Mouse (Mus musculus) intestine, embryonic 16.5 days (tissue): ENCODE measurements around the gene Gm15056. TPM values are rescaled to one million over a fixed set of nuclear protein-coding genes. Genes with fewer than 3 reads are reported as not detected.

Experiments
- ATAC-seq: fragments of 200-750 bp; cut with Nextera tagmentation; 2 replicates; pipeline ENCODE4 v1.8.0; 2017; ENCODE audit warnings: moderate TSS enrichment, moderate library complexity
- H3K27ac ChIP-seq: fragments of 300-500 bp; sonication (generic); 2 replicates; pipeline ENCODE4 v1.5.1; 2014; ENCODE audit warnings: mild to moderate bottlenecking, low read length
- H3K27me3 ChIP-seq: fragments of 300-500 bp; sonication (generic); replicated peaks from 2 replicates; pipeline ENCODE4 v1.6.1; 2014; ENCODE audit warnings: low read length, control low read depth, mixed read lengths; ENCODE audit not compliant: control insufficient read depth, insufficient read depth
- H3K36me3 ChIP-seq: fragments of 300-500 bp; sonication (generic); 2 replicates; pipeline ENCODE4 v1.6.1; 2014; ENCODE audit warnings: low read length, control low read depth; ENCODE audit not compliant: control insufficient read depth, insufficient read depth
- H3K4me1 ChIP-seq: fragments of 300-500 bp; sonication (generic); 2 replicates; pipeline ENCODE4 v1.6.1; 2014; ENCODE audit warnings: low read length, control low read depth, mixed read lengths; ENCODE audit not compliant: control insufficient read depth, insufficient read depth
- H3K4me2 ChIP-seq: fragments of 300-500 bp; sonication (generic); 2 replicates; pipeline ENCODE4 v1.6.1; 2014; ENCODE audit warnings: low read depth, low read length, control low read depth
- H3K4me3 ChIP-seq: fragments of 300-500 bp; sonication (generic); 2 replicates; pipeline ENCODE4 v1.5.1; 2014; ENCODE audit warnings: mild to moderate bottlenecking, low read length
- H3K9ac ChIP-seq: fragments of 300-500 bp; sonication (generic); 2 replicates; pipeline ENCODE4 v1.6.1; 2014; ENCODE audit warnings: low read depth, low read length
- H3K9me3 ChIP-seq: fragments of 300-500 bp; sonication (generic); 2 replicates; pipeline ENCODE4 v1.6.1; 2016; ENCODE audit warnings: low read length, control low read depth; ENCODE audit not compliant: control insufficient read depth
- WGBS: fragments of 180-500 bp; shearing (Covaris S2); extraction: QIAGEN DNeasy Blood & Tissue Kit; methylation state at CpG from one replicate; pipeline ENCODE4 v1.1.7; 2014; 5-methylcytosine and 5-hydroxymethylcytosine counted together
- polyA plus RNA-seq: library from polyadenylated mRNA; unstranded; fragments of >200 nt; fragmentation: Nextera tagmentation; extraction: Ambion mirVana; gene quantifications from 2 replicates; pipeline ENCODE4 v1.2.1, GENCODE M21; 2015

Gene Gm15056
- not detected in 2 replicates for polyA plus RNA-seq

- no peak within 1 kb of the TSS for H3K4me2 ChIP-seq
- H3K4me3 ChIP-seq, result no peak within 1 kb of the TSS
- H3K36me3 ChIP-seq, result no peaks in the 10 kb centered on the region
- H3K27me3 ChIP-seq, result no peaks in the 10 kb centered on the region
- H3K27ac ChIP-seq, result no peak within 1 kb of the TSS
- no peak within 1 kb of the TSS for H3K9ac ChIP-seq
- ATAC-seq, result no peak
- H3K4me1 ChIP-seq, result no peaks in the 10 kb centered on the region
- H3K9me3 ChIP-seq, result peaks cover 5% of the 10 kb centered on the region
- 61% methylated on average over 2 of the region's 2 CpGs for WGBS
These were observed at the start of gene Gm15056 for GRCm38 (mm10) chr8:20902527-20902926. Gm15056 (minus strand) TSS chr8:20902627.

- ATAC-seq, result no peak
- no peaks in the 10 kb centered on the region for H3K27me3 ChIP-seq
- H3K9ac ChIP-seq, result no peak within 1 kb of the TSS
- no peaks in the 10 kb centered on the region for H3K36me3 ChIP-seq
- H3K9me3 ChIP-seq, result 0 out of 2 replicates have a peak, but pooled peaks cover 3% of the 10 kb centered on the region
- H3K4me2 ChIP-seq, result no peak within 1 kb of the TSS
- H3K27ac ChIP-seq, result no peak within 1 kb of the TSS
- no peaks in the 10 kb centered on the region for H3K4me1 ChIP-seq
- WGBS, result 80% methylated on average over 3 of the region's 3 CpGs
- no peak within 1 kb of the TSS for H3K4me3 ChIP-seq
These were observed 42.2 kb upstream of the Gm15056 start, which contains the start of gene AY761185 for GRCm38 (mm10) chr8:20944610-20945009. AY761185 (minus strand) TSS chr8:20944710.

GRCm38 (mm10) chr8:20921971-20922370 lies 19.5 kb upstream of the Gm15056 start, which contains the start of gene Gm6040:
Gm6040 (minus strand) TSS chr8:20922071.
- WGBS, result 73% methylated on average over 3 of the region's 3 CpGs
- no peak for ATAC-seq

GRCm38 (mm10) chr8:20912288-20912687 lies 9.9 kb upstream of the Gm15056 start:
- H3K4me1 ChIP-seq, result no peaks in the 10 kb centered on the region
- no peaks in the 10 kb centered on the region for H3K9me3 ChIP-seq
- H3K4me2 ChIP-seq, result no peak overlapping the region
- H3K27ac ChIP-seq, result no peak overlapping the region
- no peak overlapping the region for H3K4me3 ChIP-seq
- ATAC-seq, result no peak
- H3K36me3 ChIP-seq, result no peaks in the 10 kb centered on the region
- whole genome bisulfite sequencing, result 88% methylated on average over 1 of the region's 1 CpGs
- no peaks in the 10 kb centered on the region for H3K27me3 ChIP-seq
- no peak overlapping the region for H3K9ac ChIP-seq

More at GRCm38 (mm10) chr8:20921971-20922370, 19.5 kb upstream of the Gm15056 start, which contains the start of gene Gm6040:
- H3K27me3 ChIP-seq, result no peaks in the 10 kb centered on the region
- no peaks in the 10 kb centered on the region for H3K4me1 ChIP-seq
- no peaks in the 10 kb centered on the region; the same call in 1 of the 2 replicates for H3K9me3 ChIP-seq
- no peaks in the 10 kb centered on the region for H3K36me3 ChIP-seq
- H3K27ac ChIP-seq, result no peak within 1 kb of the TSS
- no peak within 1 kb of the TSS for H3K4me3 ChIP-seq
- H3K9ac ChIP-seq, result no peak within 1 kb of the TSS
- H3K4me2 ChIP-seq, result no peak within 1 kb of the TSS

GRCm38 (mm10) chr8:20908256-20908655 lies 5.8 kb upstream of the Gm15056 start:
- Histone ChIP-seq H3K9ac (no peak overlapping the region), H3K4me3 (no peak overlapping the region), H3K4me1 (no peaks in the 10 kb centered on the region), H3K36me3 (no peaks in the 10 kb centered on the region), H3K4me2 (no peak overlapping the region), H3K27me3 (no peaks in the 10 kb centered on the region), H3K9me3 (no peaks in the 10 kb centered on the region), H3K27ac (no peak overlapping the region)
- ATAC-seq, result no peak
- 69% methylated on average over 2 of the region's 2 CpGs for WGBS

- 93% methylated on average over 2 of the region's 2 CpGs for WGBS
- Histone ChIP-seq H3K36me3 (no peaks in the 10 kb centered on the region), H3K9ac (no peak overlapping the region), H3K4me3 (no peak overlapping the region), H3K4me2 (no peak overlapping the region), H3K9me3 (no peaks in the 10 kb centered on the region; the same call in 1 of the 2 replicates), H3K4me1 (no peaks in the 10 kb centered on the region), H3K27me3 (no peaks in the 10 kb centered on the region), H3K27ac (no peak overlapping the region)
- no peak for ATAC-seq
These were observed 4.7 kb upstream of the Gm15056 start for GRCm38 (mm10) chr8:20907119-20907518.

- H3K4me2 ChIP-seq, result no peak within 1 kb of the TSS
- H3K36me3 ChIP-seq, result no peaks in the 10 kb centered on the region
- WGBS, result 89% methylated on average over 2 of the region's 2 CpGs
- H3K27ac ChIP-seq, result no peak within 1 kb of the TSS
- no peak within 1 kb of the TSS for H3K9ac ChIP-seq
- ATAC-seq, result no peak
- no peaks in the 10 kb centered on the region for H3K27me3 ChIP-seq
- no peak within 1 kb of the TSS for H3K4me3 ChIP-seq
- no peaks in the 10 kb centered on the region for H3K9me3 ChIP-seq
- no peaks in the 10 kb centered on the region for H3K4me1 ChIP-seq
These were observed 10.1 kb downstream of the Gm15056 start, which contains the start of gene Defb33 for GRCm38 (mm10) chr8:20892369-20892768. Defb33 (plus strand) TSS chr8:20892669.

GRCm38 (mm10) chr8:20874608-20875007 lies 27.8 kb downstream of the Gm15056 start:
- Histone ChIP-seq H3K27me3 (no peaks in the 10 kb centered on the region), H3K4me3 (no peak overlapping the region), H3K9me3 (no peaks in the 10 kb centered on the region), H3K4me1 (no peaks in the 10 kb centered on the region), H3K27ac (no peak overlapping the region), H3K4me2 (no peak overlapping the region), H3K9ac (no peak overlapping the region), H3K36me3 (no peaks in the 10 kb centered on the region)
- 33% methylated on average over 6 of the region's 6 CpGs for WGBS
- ATAC-seq, result no peak
